Mouse (Mus musculus) heart, embryonic 14.5 days (tissue): Measurements from ENCODE around the gene Flot1. TPM values are rescaled to one million over a fixed set of nuclear protein-coding genes. Genes with fewer than 3 reads are reported as not detected.

ENCODE experiments used
- ATAC-seq: fragments of 200-750 bp; cut with Nextera tagmentation; 2 replicates; pipeline ENCODE4 v1.8.0; 2017; ENCODE audit warnings: low read depth, moderate TSS enrichment; ENCODE audit not compliant: insufficient number of reproducible peaks, insufficient read depth, low FRiP score
- H3K27ac ChIP-seq, 2 experiments: fragments of 200-500 bp in 1 of 2; fragments of 300-500 bp in 1 of 2; sonication (generic) in 1 of 2; replicated peaks in 1 of 2; 2 replicates each; pipeline ENCODE4 v1.5.1; 2012 to 2014; ENCODE audit warnings: low read depth in 2 of 2, low read length in 2 of 2, control low read depth in 1 of 2, mild to moderate bottlenecking in 1 of 2, mixed read lengths in 1 of 2; ENCODE audit not compliant: control insufficient read depth in 1 of 2, insufficient read depth in 1 of 2
- H3K27me3 ChIP-seq: fragments of 300-500 bp; sonication (generic); 2 replicates; pipeline ENCODE4 v1.6.1; 2014; ENCODE audit warnings: mild to moderate bottlenecking, low read length, control low read depth; ENCODE audit not compliant: control insufficient read depth, insufficient read depth
- H3K36me3 ChIP-seq: fragments of 300-500 bp; sonication (generic); 2 replicates; pipeline ENCODE4 v1.6.1; 2014; ENCODE audit warnings: mild to moderate bottlenecking, control low read depth, low read length, mixed read lengths; ENCODE audit not compliant: control insufficient read depth, insufficient read depth
- H3K4me1 ChIP-seq, 2 experiments: fragments of 200-500 bp in 1 of 2; fragments of 300-500 bp in 1 of 2; sonication (generic) in 1 of 2; 2 replicates each; pipeline ENCODE4 v1.6.1; 2012 to 2014; ENCODE audit warnings: low read length in 2 of 2, control low read depth in 1 of 2, mixed read lengths in 1 of 2; ENCODE audit not compliant: control insufficient read depth in 2 of 2, insufficient read depth in 2 of 2
- H3K4me2 ChIP-seq: fragments of 300-500 bp; sonication (generic); 2 replicates; pipeline ENCODE4 v1.6.1; 2014; ENCODE audit warnings: mild to moderate bottlenecking, low read length
- H3K4me3 ChIP-seq, 2 experiments: fragments of 200-500 bp in 1 of 2; fragments of 300-500 bp in 1 of 2; sonication (generic) in 1 of 2; 2 replicates each; pipeline ENCODE4 v1.5.1; 2012 to 2014; ENCODE audit warnings: low read length in 2 of 2, mild to moderate bottlenecking in 2 of 2, control low read depth in 1 of 2, low read depth in 1 of 2, moderate library complexity in 1 of 2; ENCODE audit not compliant: control insufficient read depth in 1 of 2, insufficient read depth in 1 of 2
- H3K9ac ChIP-seq: fragments of 300-500 bp; sonication (generic); 2 replicates; pipeline ENCODE4 v1.6.1; 2014; ENCODE audit warnings: mild to moderate bottlenecking, low read length
- H3K9me3 ChIP-seq: fragments of 300-500 bp; sonication (generic); 2 replicates; pipeline ENCODE4 v1.6.1; 2016; ENCODE audit warnings: low read length, control low read depth; ENCODE audit not compliant: control insufficient read depth
- WGBS: fragments of 180-500 bp; shearing (Covaris S2); extraction: QIAGEN DNeasy Blood & Tissue Kit; methylation state at CpG from one replicate; pipeline ENCODE4 v1.1.7; 2014; 5-methylcytosine and 5-hydroxymethylcytosine counted together
- polyA plus RNA-seq: library from polyadenylated mRNA; unstranded; fragments of >200 nt; fragmentation: Nextera tagmentation; extraction: Ambion mirVana; gene quantifications from 2 replicates; pipeline ENCODE4 v1.2.1, GENCODE M21; 2014

Gene Flot1
- polyA plus RNA-seq, 1 experiment from 2014 or later: 93.7 TPM

GRCm38 (mm10) chr17:35869346-35870067 lies 46.5 kb downstream of the Flot1 start:
- Histone ChIP-seq H3K4me2 (peak overlapping the region; percentile 92), H3K36me3 (peaks cover 37% of the 10 kb centered on the region), H3K4me3 (peak overlapping the region; percentile 52 to 78), H3K9me3 (peaks cover 3% of the 10 kb centered on the region; the same call in 1 of the 2 replicates), H3K9ac (peak overlapping the region; percentile 88), H3K27ac (peak overlapping the region; percentile 87 to 94), H3K4me1 (peaks cover 21 to 55% of the 10 kb centered on the region in 2 experiments), H3K27me3 (no peaks in the 10 kb centered on the region)
- 4% methylated on average over 7 of the region's 7 CpGs for WGBS
- ATAC-seq: peak; percentile 24; the same call in 1 of the 2 replicates

- peak; percentile 15; the same call in 1 of the 2 replicates for ATAC-seq
- 35% methylated on average over 9 of the region's 9 CpGs for WGBS
- H3K4me1 ChIP-seq: peaks cover 15 to 49% of the 10 kb centered on the region in 2 experiments
Observed at GRCm38 (mm10) chr17:35870151-35870883, 47.3 kb downstream of the Flot1 start.

GRCm38 (mm10) chr17:35870884-35871696 lies 48.1 kb downstream of the Flot1 start:
- Histone ChIP-seq H3K9me3 (peaks cover 3% of the 10 kb centered on the region; the same call in 1 of the 2 replicates), H3K4me3 (peak overlapping the region; percentile 52 to 78), H3K4me1 (peaks cover 15 to 49% of the 10 kb centered on the region in 2 experiments), H3K27ac (peak overlapping the region; percentile 88 to 94), H3K4me2 (peak overlapping the region; percentile 92), H3K9ac (peak overlapping the region; percentile 88), H3K36me3 (peaks cover 51% of the 10 kb centered on the region), H3K27me3 (no peaks in the 10 kb centered on the region)
- ATAC-seq: no peak
- 45% methylated on average over 8 of the region's 8 CpGs for WGBS

More at GRCm38 (mm10) chr17:35870151-35870883, 47.3 kb downstream of the Flot1 start:
- peak overlapping the region; percentile 52 to 78 for H3K4me3 ChIP-seq
- H3K9me3 ChIP-seq: peaks cover 3% of the 10 kb centered on the region; the same call in 1 of the 2 replicates
- peak overlapping the region; percentile 92 for H3K4me2 ChIP-seq
- H3K9ac ChIP-seq: peak overlapping the region; percentile 88
- H3K27me3 ChIP-seq: no peaks in the 10 kb centered on the region
- peak overlapping the region; percentile 88 to 94 for H3K27ac ChIP-seq
- H3K36me3 ChIP-seq: peaks cover 46% of the 10 kb centered on the region

- no peaks in the 10 kb centered on the region for H3K27me3 ChIP-seq
- peaks cover 3% of the 10 kb centered on the region; the same call in 1 of the 2 replicates for H3K9me3 ChIP-seq
- peaks cover 55% of the 10 kb centered on the region for H3K36me3 ChIP-seq
- 25% methylated on average over 21 of the region's 21 CpGs for WGBS
- no peak overlapping the region; a peak in 1 of 4 replicates for H3K27ac ChIP-seq
- no peak for ATAC-seq
- no peak overlapping the region for H3K4me3 ChIP-seq
- H3K4me2 ChIP-seq: peak overlapping the region; percentile 40
- peak overlapping the region; percentile 50; the same call in 1 of the 2 replicates for H3K9ac ChIP-seq
- H3K4me1 ChIP-seq: peaks cover 8 to 34% of the 10 kb centered on the region in 2 experiments
Observed at GRCm38 (mm10) chr17:35873774-35874519, 50.9 kb downstream of the Flot1 start.

GRCm38 (mm10) chr17:35874721-35875120 lies 51.7 kb downstream of the Flot1 start:
- Histone ChIP-seq H3K9ac (no peak overlapping the region), H3K9me3 (peaks cover 3% of the 10 kb centered on the region; the same call in 1 of the 2 replicates), H3K4me2 (no peak overlapping the region), H3K27me3 (no peaks in the 10 kb centered on the region), H3K4me3 (no peak overlapping the region), H3K36me3 (peaks cover 55% of the 10 kb centered on the region), H3K4me1 (peaks cover 6 to 29% of the 10 kb centered on the region in 2 experiments; a peak in 3 of 4 replicates), H3K27ac (no peak overlapping the region)
- WGBS: 84% methylated on average over 6 of the region's 6 CpGs
- no peak for ATAC-seq

- H3K4me1 ChIP-seq: peaks cover 0 to 7% of the 10 kb centered on the region in 2 experiments; a peak in 3 of 4 replicates
- H3K9ac ChIP-seq: peak within 1 kb of the TSS; percentile 86
- no peaks in the 10 kb centered on the region for H3K9me3 ChIP-seq
- peak; percentile 74 for ATAC-seq
- peak within 1 kb of the TSS in 1 of 2 experiments; percentile 35; a peak in 2 of 4 replicates for H3K27ac ChIP-seq
- H3K4me2 ChIP-seq: peak within 1 kb of the TSS; percentile 66
- 6% methylated on average over 66 of the region's 66 CpGs for WGBS
- peak within 1 kb of the TSS; percentile 61 to 89 for H3K4me3 ChIP-seq
- no peaks in the 10 kb centered on the region for H3K27me3 ChIP-seq
- peaks cover 56% of the 10 kb centered on the region for H3K36me3 ChIP-seq
Observed at GRCm38 (mm10) chr17:35879245-35880057, 56.4 kb downstream of the Flot1 start, which contains the start of gene Dhx16. Gene Dhx16 (plus strand): TSS chr17:35879819.
